Mouse (Mus musculus) mouse trophoblast stem cell (cell line): ENCODE measurements around the gene Abca17.

Experiments used
- in situ Hi-C, 2 experiments: fragments of 300-500 bp; cut with MseI, MboI; formaldehyde crosslinking; loops; 2 replicates in 1 of 2; 3 replicates in 1 of 2; pipeline ENCODE4 v1.15.1; 2025

The Abca17 gene

GRCm38 (mm10) chr17:24243311-24243969, 107.4 kb downstream of the Abca17 start:
- in situ Hi-C loops: loop anchor here in 1 of 2 experiments (10.0 kb wide), 1 partner anchor 69 kb away; no protein-coding TSS in a partner anchor

DNA sequence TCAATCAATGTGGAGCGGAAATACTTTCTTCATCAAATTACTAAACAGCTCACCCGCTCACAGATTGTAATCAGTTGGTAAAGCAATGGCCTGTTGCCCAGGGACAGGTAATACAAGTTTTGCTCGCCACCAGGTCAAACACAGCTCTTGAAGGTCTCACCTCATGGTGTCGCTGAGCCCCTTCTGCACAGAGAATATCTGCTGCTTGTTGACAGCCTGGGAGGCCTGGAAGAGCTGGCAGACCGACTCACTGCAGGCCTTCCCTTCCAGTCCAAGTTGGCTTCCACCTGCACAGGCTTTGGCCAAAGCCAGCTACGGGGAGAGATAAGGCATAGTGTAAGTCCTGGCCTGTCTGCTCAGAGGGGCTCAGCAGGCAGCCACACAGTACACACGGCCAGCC, 113.9 kb downstream of the Abca17 start:
- in situ Hi-C loops: no loop called here

- in situ Hi-C loops: no loop called here
Measured at GRCm38 (mm10) chr17:24236479-24236878, 114.4 kb downstream of the Abca17 start.

DNA sequence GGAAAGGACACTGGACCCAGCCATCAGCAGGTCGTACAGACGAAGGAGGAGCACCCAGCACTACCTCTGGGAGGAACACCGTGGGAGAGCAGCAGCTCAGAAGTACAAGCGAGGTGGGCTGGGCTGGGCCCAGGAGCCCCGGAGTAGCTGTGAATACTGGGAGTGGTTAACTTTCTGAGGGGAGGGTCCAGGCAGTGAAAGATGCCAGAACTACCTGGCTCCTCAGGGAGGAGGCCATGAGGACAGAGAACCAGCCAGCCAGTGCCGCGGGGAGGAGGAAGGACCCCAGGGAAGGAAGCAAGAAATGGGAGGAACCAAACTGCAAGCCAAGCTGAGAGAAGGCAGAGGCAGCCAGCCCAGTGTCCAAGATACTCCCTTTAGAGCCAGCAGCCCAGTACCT, 122.9 kb downstream of the Abca17 start:
- in situ Hi-C loops: no loop called here

- in situ Hi-C loops: no loop called here
Measured at GRCm38 (mm10) chr17:24226721-24227120, 124.1 kb downstream of the Abca17 start.

DNA sequence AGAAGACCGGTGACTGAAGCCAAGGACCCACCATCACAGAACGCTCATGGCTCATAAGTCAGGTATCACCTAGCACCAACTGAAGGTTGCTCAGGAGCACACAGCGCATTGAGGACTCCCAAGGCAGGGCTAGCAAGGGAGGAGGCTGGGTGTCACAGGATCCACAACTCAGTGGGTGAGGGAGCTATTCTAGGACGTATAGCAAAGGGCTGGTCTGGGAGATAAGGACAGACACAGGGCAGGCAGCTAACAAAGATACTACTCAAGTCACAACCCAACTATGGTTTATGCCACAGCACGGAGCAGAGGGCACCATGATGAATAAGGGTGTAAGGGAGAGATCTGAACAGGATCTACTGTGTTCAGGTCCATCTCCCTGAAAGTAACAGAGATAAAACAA, 125.0 kb downstream of the Abca17 start:
- in situ Hi-C loops: no loop called here

DNA sequence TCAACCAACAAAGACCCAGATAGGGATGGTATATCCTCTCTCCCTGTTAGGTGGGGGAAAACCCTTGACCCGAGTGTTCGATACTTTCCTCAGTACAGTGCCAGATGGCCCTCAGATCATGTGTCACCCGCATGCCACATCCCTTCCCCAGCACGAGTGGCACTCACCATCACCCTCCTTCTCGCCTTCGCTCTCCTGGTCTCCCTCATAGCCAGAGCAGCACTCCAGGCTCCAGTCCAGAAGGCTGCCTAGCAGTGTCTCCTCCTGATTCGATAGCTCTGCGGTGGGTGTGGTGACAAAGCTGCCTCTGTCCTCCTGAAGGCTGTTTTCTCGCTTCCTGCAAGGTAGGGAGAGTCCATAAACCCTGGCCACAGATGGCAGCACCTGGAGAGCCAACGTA, 126.1 kb downstream of the Abca17 start:
- in situ Hi-C loops: no loop called here

GRCm38 (mm10) chr17:24223513-24223912, 127.4 kb downstream of the Abca17 start:
- in situ Hi-C loops: no loop called here

DNA sequence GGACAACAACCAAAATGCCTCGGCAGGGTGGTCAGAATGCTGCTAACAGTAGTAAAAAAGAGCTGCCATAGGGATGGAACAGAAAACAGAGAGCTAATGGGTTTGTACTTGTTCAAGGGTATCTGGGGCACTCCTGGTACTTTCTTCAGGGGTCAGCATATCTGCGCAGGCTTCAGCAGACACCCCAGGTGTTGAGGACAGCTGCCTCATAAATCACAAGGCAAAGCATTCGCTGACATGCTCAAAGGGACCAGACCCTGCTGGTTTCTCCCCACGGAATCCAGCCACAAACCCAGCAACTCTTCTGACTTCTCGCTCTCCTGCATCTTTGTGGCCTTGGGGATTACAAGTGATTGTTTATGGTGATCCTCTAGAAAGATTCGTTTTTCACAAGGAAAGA, 128.2 kb downstream of the Abca17 start:
- in situ Hi-C loops: no loop called here

- in situ Hi-C loops: no loop called here
Measured at GRCm38 (mm10) chr17:24220435-24221411, 130.1 kb downstream of the Abca17 start, which contains the start of gene Tedc2. Tedc2 (minus strand) TSS chr17:24220851.

DNA sequence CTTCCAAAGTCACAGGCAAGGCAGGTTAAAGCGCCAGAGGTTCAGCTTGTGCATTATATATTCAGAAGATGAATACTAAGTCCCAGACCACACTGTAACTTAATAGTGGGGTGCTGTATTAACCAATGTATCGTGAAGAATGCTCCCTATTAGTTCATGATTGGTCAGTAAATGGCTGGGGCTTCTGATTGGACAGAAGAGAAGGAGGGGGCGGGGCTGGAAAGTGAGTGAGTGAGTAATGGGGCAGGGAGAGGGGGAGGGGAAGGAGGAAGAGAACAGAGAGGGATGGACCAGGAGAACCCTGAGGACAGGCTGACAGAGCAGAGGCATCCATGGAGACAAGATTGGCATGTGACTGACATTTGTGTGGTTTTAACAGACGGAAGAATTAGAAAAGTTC, 134.0 kb downstream of the Abca17 start:
- in situ Hi-C loops: no loop called here
